Mouse (Mus musculus) cerebellum, adult 9-10 months (tissue): ENCODE results near the gene Med27.
A peak's percentile ranks its signal among the peaks of the same experiment; 100 is the strongest.

Experiments
- DNase-seq: peaks from one replicate; pipeline ENCODE4 v3.0.0; 2022

Gene Med27

GRCm38 (mm10) chr2:29346629-29347271, at the start of gene Med27:
Med27 (plus strand) TSS chr2:29346819.
- peak; percentile 95 for DNase-seq

GRCm38 (mm10) chr2:29309966-29310365, 36.7 kb upstream of the Med27 start:
- no peak for DNase-seq

GRCm38 (mm10) chr2:29312058-29312457, 34.6 kb upstream of the Med27 start:
- no peak for DNase-seq

GRCm38 (mm10) chr2:29317906-29318470, 28.6 kb upstream of the Med27 start:
- no peak for DNase-seq

- DNase-seq, result no peak
Observed at GRCm38 (mm10) chr2:29318596-29318995, 28.0 kb upstream of the Med27 start.

- DNase-seq, result no peak
Observed at GRCm38 (mm10) chr2:29320229-29320751, 26.3 kb upstream of the Med27 start.

- no peak for DNase-seq
Observed at GRCm38 (mm10) chr2:29320780-29321179, 25.8 kb upstream of the Med27 start.

GRCm38 (mm10) chr2:29324456-29324855, 22.2 kb upstream of the Med27 start:
- DNase-seq, result no peak

- no peak for DNase-seq
Observed at GRCm38 (mm10) chr2:29330471-29330870, 16.1 kb upstream of the Med27 start.

GRCm38 (mm10) chr2:29338396-29338795, 8.2 kb upstream of the Med27 start:
- no peak for DNase-seq

- DNase-seq, result no peak
Observed at GRCm38 (mm10) chr2:29358696-29359375, 12.2 kb downstream of the Med27 start.

GRCm38 (mm10) chr2:29360956-29361355, 14.3 kb downstream of the Med27 start:
- DNase-seq, result no peak

GRCm38 (mm10) chr2:29365000-29365695, 18.5 kb downstream of the Med27 start:
- no peak for DNase-seq

- DNase-seq, result no peak
Observed at GRCm38 (mm10) chr2:29368730-29369129, 22.1 kb downstream of the Med27 start.

- DNase-seq, result no peak
Observed at GRCm38 (mm10) chr2:29372176-29372575, 25.6 kb downstream of the Med27 start.

GRCm38 (mm10) chr2:29381683-29382082, 35.1 kb downstream of the Med27 start:
- no peak for DNase-seq

GRCm38 (mm10) chr2:29382583-29382982, 36.0 kb downstream of the Med27 start:
- DNase-seq, result no peak

GRCm38 (mm10) chr2:29383133-29383532, 36.5 kb downstream of the Med27 start:
- no peak for DNase-seq

- DNase-seq, result peak; percentile 41
Observed at GRCm38 (mm10) chr2:29385405-29385804, 38.8 kb downstream of the Med27 start.

- no peak for DNase-seq
Observed at GRCm38 (mm10) chr2:29387268-29387667, 40.6 kb downstream of the Med27 start.

GRCm38 (mm10) chr2:29388937-29389336, 42.3 kb downstream of the Med27 start:
- DNase-seq, result no peak

GRCm38 (mm10) chr2:29391086-29391485, 44.5 kb downstream of the Med27 start:
- no peak for DNase-seq

- DNase-seq, result no peak
Observed at GRCm38 (mm10) chr2:29391996-29392395, 45.4 kb downstream of the Med27 start.
